Mouse (Mus musculus): ENCODE measurements around the gene Cfap126. TPM values are rescaled to one million over a fixed set of nuclear protein-coding genes. Genes with fewer than 3 reads are reported as not detected.
"Not testable (repeated sequence)": the region's sequence is repeated elsewhere in the genome, so short reads cannot be mapped to it uniquely, and the experiment has no call there.

The Cfap126 gene
- polyA plus RNA-seq, 1 experiment from 2014 or later: 2.3 TPM

GRCm38 (mm10) chr1:171142981-171143380 lies 29.3 kb downstream of the Cfap126 start:
- not testable (repeated sequence) for H3K27me3 ChIP-seq (replicated peaks); ATAC-seq (ENCODE audit: low FRiP score, low read depth); H3K4me3 ChIP-seq; H3K9ac ChIP-seq; H3K4me2 ChIP-seq (replicated peaks); H3K27ac ChIP-seq; H3K9me3 ChIP-seq; H3K4me1 ChIP-seq
- peaks cover 57% of the 10 kb centered on the region for H3K36me3 ChIP-seq
- WGBS: 80% methylated on average over 11 of the region's 11 CpGs

GRCm38 (mm10) chr1:171149974-171150760 lies 36.4 kb downstream of the Cfap126 start, which contains the start of the genes Sdhc and Mpz:
TSS of gene Sdhc (minus strand) at chr1:171150603.
TSS of gene Mpz (plus strand) at chr1:171150711.
- under 1% methylated on average over 34 of the region's 34 CpGs for WGBS
- Histone ChIP-seq H3K9me3 (no peaks in the 10 kb centered on the region), H3K36me3 (peaks cover 6% of the 10 kb centered on the region; the same call in 1 of the 2 replicates), H3K4me2 (replicated peaks) (peak within 1 kb of the TSS; percentile 78), H3K27me3 (replicated peaks) (no peaks in the 10 kb centered on the region), H3K4me1 (peaks cover 13% of the 10 kb centered on the region), H3K4me3 (peak within 1 kb of the TSS; percentile 85), H3K9ac (peak within 1 kb of the TSS; percentile 78), H3K27ac (peak within 1 kb of the TSS; percentile 37; the same call in 1 of the 2 replicates)
- ATAC-seq (ENCODE audit: low FRiP score, low read depth): peak; percentile 98

GRCm38 (mm10) chr1:171150838-171151391 lies 37.2 kb downstream of the Cfap126 start:
- peak; percentile 35; the same call in 1 of the 2 replicates for ATAC-seq (ENCODE audit: low FRiP score, low read depth)
- Histone ChIP-seq H3K4me2 (replicated peaks) (peak overlapping the region; percentile 78), H3K36me3 (0 out of 2 replicates have a peak, but pooled peaks cover 1% of the 10 kb centered on the region), H3K9ac (peak overlapping the region; percentile 43; the same call in 1 of the 2 replicates), H3K27ac (no peak overlapping the region), H3K27me3 (replicated peaks) (no peaks in the 10 kb centered on the region), H3K4me3 (peak overlapping the region; percentile 85), H3K4me1 (peaks cover 13% of the 10 kb centered on the region), H3K9me3 (no peaks in the 10 kb centered on the region)
- WGBS: 8% methylated on average over 18 of the region's 18 CpGs

- H3K27me3 ChIP-seq (replicated peaks): no peaks in the 10 kb centered on the region
- no peak overlapping the region for H3K9ac ChIP-seq
- 85% methylated on average over 4 of the region's 4 CpGs for WGBS
- no peak for ATAC-seq (ENCODE audit: low FRiP score, low read depth)
- H3K4me3 ChIP-seq: no peak overlapping the region
- H3K4me2 ChIP-seq (replicated peaks): no peak overlapping the region
- H3K9me3 ChIP-seq: no peaks in the 10 kb centered on the region
- H3K36me3 ChIP-seq: no peaks in the 10 kb centered on the region
- H3K27ac ChIP-seq: no peak overlapping the region
- peaks cover 13% of the 10 kb centered on the region for H3K4me1 ChIP-seq
Measured at GRCm38 (mm10) chr1:171151966-171152365, 38.2 kb downstream of the Cfap126 start.

- Histone ChIP-seq H3K27me3 (replicated peaks) (peaks cover 32% of the 10 kb centered on the region), H3K4me2 (replicated peaks) (no peak overlapping the region), H3K9me3 (no peaks in the 10 kb centered on the region), H3K36me3 (no peaks in the 10 kb centered on the region), H3K27ac (no peak overlapping the region), H3K4me1 (peaks cover 8% of the 10 kb centered on the region; the same call in 1 of the 2 replicates), H3K4me3 (no peak overlapping the region), H3K9ac (no peak overlapping the region)
- ATAC-seq (ENCODE audit: low FRiP score, low read depth): no peak
- 76% methylated on average over 3 of the region's 3 CpGs for WGBS
Measured at GRCm38 (mm10) chr1:171156644-171157043, 42.9 kb downstream of the Cfap126 start.

GRCm38 (mm10) chr1:171157965-171158364 lies 44.2 kb downstream of the Cfap126 start:
- Histone ChIP-seq H3K27me3 (replicated peaks) (peaks cover 33% of the 10 kb centered on the region), H3K4me2 (replicated peaks) (no peak overlapping the region), H3K9me3 (no peaks in the 10 kb centered on the region), H3K36me3 (no peaks in the 10 kb centered on the region), H3K27ac (no peak overlapping the region), H3K4me1 (peaks cover 8% of the 10 kb centered on the region; the same call in 1 of the 2 replicates), H3K9ac (no peak overlapping the region), H3K4me3 (no peak overlapping the region)
- ATAC-seq (ENCODE audit: low FRiP score, low read depth): no peak

GRCm38 (mm10) chr1:171159485-171159975 lies 45.8 kb downstream of the Cfap126 start:
- H3K27ac ChIP-seq: no peak overlapping the region
- ATAC-seq (ENCODE audit: low FRiP score, low read depth): no peak
- peak overlapping the region; percentile 38; the same call in 1 of the 2 replicates for H3K9ac ChIP-seq
- H3K4me2 ChIP-seq (replicated peaks): peak overlapping the region; percentile 52
- no peaks in the 10 kb centered on the region for H3K36me3 ChIP-seq
- no peaks in the 10 kb centered on the region for H3K9me3 ChIP-seq
- peaks cover 8% of the 10 kb centered on the region; the same call in 1 of the 2 replicates for H3K4me1 ChIP-seq
- 4% methylated on average over 15 of the region's 15 CpGs for WGBS
- peaks cover 33% of the 10 kb centered on the region for H3K27me3 ChIP-seq (replicated peaks)
- no peak overlapping the region for H3K4me3 ChIP-seq

GRCm38 (mm10) chr1:171162526-171162925 lies 48.8 kb downstream of the Cfap126 start:
- Histone ChIP-seq H3K4me1 (peaks cover 8% of the 10 kb centered on the region; the same call in 1 of the 2 replicates), H3K36me3 (no peaks in the 10 kb centered on the region), H3K9ac (no peak overlapping the region), H3K27me3 (replicated peaks) (peaks cover 33% of the 10 kb centered on the region), H3K27ac (no peak overlapping the region), H3K4me3 (no peak overlapping the region), H3K4me2 (replicated peaks) (no peak overlapping the region), H3K9me3 (no peaks in the 10 kb centered on the region)
- ATAC-seq (ENCODE audit: low FRiP score, low read depth): no peak
- WGBS: 84% methylated on average over 3 of the region's 3 CpGs

GRCm38 (mm10) chr1:171164258-171164657 lies 50.5 kb downstream of the Cfap126 start:
- Histone ChIP-seq H3K9ac (no peak overlapping the region), H3K4me3 (no peak overlapping the region), H3K9me3 (no peaks in the 10 kb centered on the region), H3K27me3 (replicated peaks) (peaks cover 19% of the 10 kb centered on the region), H3K36me3 (no peaks in the 10 kb centered on the region), H3K4me1 (peaks cover 7% of the 10 kb centered on the region; the same call in 1 of the 2 replicates), H3K4me2 (replicated peaks) (no peak overlapping the region), H3K27ac (no peak overlapping the region)
- ATAC-seq (ENCODE audit: low FRiP score, low read depth): no peak
- WGBS: 36% methylated on average over 3 of the region's 3 CpGs

- Histone ChIP-seq H3K9me3 (no peaks in the 10 kb centered on the region), H3K9ac (no peak overlapping the region)
- WGBS: 70% methylated on average over 5 of the region's 5 CpGs
Measured at GRCm38 (mm10) chr1:171165629-171166345, 52.1 kb downstream of the Cfap126 start.

GRCm38 (mm10) chr1:171168906-171169305 lies 55.2 kb downstream of the Cfap126 start:
- Histone ChIP-seq H3K9ac (no peak overlapping the region), H3K36me3 (no peaks in the 10 kb centered on the region), H3K4me1 (no peaks in the 10 kb centered on the region), H3K4me3 (no peak overlapping the region), H3K9me3 (no peaks in the 10 kb centered on the region), H3K27ac (no peak overlapping the region), H3K27me3 (replicated peaks) (no peaks in the 10 kb centered on the region), H3K4me2 (replicated peaks) (no peak overlapping the region)
- no peak for ATAC-seq (ENCODE audit: low FRiP score, low read depth)
- WGBS: 88% methylated on average over 12 of the region's 12 CpGs

More at GRCm38 (mm10) chr1:171165629-171166345, 52.1 kb downstream of the Cfap126 start:
- H3K27me3 ChIP-seq (replicated peaks): peaks cover 3% of the 10 kb centered on the region; the same call in 1 of the 2 replicates
- no peak for ATAC-seq (ENCODE audit: low FRiP score, low read depth)
- H3K36me3 ChIP-seq: no peaks in the 10 kb centered on the region
- no peak overlapping the region for H3K4me3 ChIP-seq
- H3K4me2 ChIP-seq (replicated peaks): no peak overlapping the region
- H3K4me1 ChIP-seq: no peaks in the 10 kb centered on the region
- no peak overlapping the region for H3K27ac ChIP-seq

- ATAC-seq (ENCODE audit: low FRiP score, low read depth): no peak
Measured at GRCm38 (mm10) chr1:171169913-171170312, 56.2 kb downstream of the Cfap126 start.

More at GRCm38 (mm10) chr1:171169913-171170312, 56.2 kb downstream of the Cfap126 start:
- WGBS: 68% methylated on average over 3 of the region's 3 CpGs
- Histone ChIP-seq H3K9me3 (no peaks in the 10 kb centered on the region), H3K4me2 (replicated peaks) (no peak overlapping the region), H3K9ac (no peak overlapping the region), H3K27me3 (replicated peaks) (no peaks in the 10 kb centered on the region), H3K4me1 (no peaks in the 10 kb centered on the region), H3K27ac (no peak overlapping the region), H3K4me3 (no peak overlapping the region), H3K36me3 (no peaks in the 10 kb centered on the region)
